Mouse (Mus musculus): ENCODE results near the gene Cuedc1.
A peak's percentile ranks its signal among the peaks of the same experiment; 100 is the strongest.
"Not testable (repeated sequence)": the region's sequence is repeated elsewhere in the genome, so short reads cannot be mapped to it uniquely, and the experiment has no call there.

Gene Cuedc1

DNA sequence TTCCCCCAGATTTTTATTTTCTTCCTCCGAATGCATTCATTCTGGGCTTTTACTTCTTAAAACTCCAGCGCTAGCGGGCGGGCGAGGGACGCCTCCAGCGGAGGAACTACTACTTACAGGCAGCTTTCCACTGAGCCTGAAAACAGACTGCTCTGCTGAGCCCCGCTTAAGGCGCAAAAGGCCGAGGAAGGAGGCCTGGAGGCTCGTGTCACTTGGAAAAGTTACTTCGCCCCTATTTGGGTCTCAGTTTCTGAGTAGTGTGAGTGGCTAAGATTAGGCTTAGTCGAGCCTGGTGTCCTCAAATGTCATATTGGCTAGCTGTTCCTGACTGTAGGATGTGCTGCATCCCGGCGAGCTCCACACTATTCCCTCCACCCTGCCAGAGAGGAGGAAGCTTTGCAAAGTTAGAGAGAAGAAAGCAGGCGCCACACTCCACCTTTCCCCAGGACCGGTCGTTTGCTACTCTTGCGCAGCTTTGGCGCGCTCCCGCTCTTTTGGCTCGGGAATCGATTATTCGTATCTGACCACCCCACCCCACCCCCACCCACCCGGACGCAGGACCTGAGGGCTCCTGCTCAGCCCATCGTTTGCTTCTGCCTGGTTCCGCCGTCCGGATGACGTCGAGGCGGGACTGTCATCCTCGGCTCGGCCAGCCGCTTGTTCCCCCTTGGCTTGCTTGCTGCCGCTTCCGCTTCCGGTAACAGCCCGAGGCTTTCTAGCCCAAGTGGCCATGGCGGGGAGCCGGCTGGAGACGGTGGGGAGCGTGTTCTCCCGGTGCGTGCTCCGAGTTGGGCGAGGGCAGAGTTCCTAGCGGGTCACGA lies 106.1 kb downstream of the Cuedc1 start, which contains the start of gene Mrps23:
Gene Mrps23 (plus strand): TSS at position 677 of the 821 bp plus-strand sequence.
- DNase-seq (ENCODE audit: low read depth, low spot score), result peak; percentile 89

DNA sequence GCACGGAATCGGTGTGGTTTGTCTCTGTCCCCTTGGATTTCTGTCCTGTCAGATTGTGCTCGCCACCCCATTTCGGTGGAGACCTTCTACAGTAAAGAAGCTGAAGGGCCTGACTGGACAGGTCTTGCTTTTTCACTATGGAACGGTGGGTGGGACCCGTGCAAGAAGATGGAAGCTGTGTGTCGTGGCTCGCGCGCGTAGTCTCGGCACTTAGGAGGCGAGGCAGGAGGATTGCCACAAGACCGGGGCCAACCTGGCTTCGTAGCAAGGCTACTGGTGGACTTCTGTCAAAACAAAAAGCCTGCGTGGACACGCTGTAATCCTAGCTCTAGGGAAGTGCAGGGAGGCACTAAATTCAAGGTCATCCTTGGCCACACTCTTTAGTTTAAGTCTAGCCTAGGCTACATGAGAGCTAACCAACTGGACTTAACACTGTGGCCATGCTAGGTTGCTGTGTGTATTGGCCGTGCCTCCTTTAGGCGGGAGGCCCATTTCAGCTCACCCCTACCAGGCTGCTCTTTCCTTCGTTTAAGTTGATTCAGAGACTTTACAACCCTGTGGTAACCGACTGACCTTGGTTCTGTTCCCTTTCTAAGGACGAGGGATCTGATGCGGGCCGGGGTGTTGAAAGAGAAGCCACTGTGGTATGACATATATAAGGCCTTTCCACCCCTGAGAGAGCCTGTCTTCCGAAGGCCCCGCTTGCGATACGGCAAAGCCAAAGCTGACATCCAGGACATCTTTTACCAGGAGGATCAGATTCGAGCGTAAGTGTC lies 106.9 kb downstream of the Cuedc1 start:
- no peak for DNase-seq (ENCODE audit: low read depth, low spot score)

- not testable (repeated sequence) for DNase-seq (ENCODE audit: low read depth, low spot score)
These were observed 108.7 kb downstream of the Cuedc1 start for GRCm38 (mm10) chr11:88206576-88206975.

DNA sequence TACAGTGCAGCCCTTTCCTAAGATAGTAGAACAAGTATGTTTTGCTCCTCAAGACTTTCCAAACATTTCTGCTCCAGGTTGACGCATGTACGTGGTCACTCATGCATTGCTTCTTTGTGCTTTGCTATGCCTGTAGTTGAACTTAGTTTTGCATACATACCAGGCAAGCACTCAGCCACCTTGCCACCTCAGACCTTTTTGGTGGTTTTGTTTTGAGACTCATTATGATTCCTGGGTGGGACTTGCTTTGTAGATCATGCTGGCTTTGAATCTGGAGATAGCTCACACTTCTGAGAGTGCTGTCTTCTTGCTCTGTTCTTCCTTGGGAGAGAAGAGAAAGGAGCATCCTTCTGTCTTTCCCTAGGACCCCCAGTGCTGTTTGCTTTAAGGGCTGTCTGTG lies 109.8 kb downstream of the Cuedc1 start:
- no peak for DNase-seq (ENCODE audit: low read depth, low spot score)

DNA sequence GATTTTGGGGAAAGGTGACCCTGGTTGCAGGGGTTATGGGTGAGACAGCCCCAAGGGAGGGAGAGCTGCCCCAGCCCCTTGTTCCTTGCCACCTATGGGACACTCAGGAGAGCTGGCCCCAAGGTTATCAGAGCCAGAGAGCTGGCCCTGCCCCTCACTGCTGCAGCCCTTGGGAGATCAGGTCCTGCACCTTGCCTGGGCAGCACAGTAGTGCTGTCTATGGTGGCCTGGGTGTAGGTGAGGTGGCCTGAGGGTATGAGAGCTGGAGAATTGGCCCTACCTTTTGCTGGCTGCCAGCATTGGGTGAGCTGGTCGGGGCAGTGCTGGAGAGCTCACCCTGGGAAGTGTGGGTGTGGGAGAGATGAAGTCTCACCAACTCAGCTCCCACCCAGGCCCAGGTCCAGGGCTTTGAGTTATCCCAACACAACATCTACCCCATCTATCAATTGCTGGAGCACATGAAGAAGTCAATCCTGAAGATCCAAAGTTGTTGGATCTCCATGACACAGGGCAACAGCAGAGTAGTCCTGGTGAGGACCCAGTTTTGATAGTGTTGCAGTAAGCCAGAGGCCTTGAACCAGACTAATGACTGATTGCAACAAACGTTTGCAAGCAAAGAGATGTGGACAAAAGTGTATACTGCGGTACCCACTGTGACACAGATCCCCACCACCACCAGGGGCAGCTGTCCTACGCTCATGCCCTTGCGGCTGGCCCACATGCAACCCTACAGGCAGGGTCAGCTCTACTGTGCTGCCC lies 114.1 kb downstream of the Cuedc1 start:
- no peak for DNase-seq (ENCODE audit: low read depth, low spot score)

- no peak for DNase-seq (ENCODE audit: low read depth, low spot score)
These were observed 115.9 kb downstream of the Cuedc1 start for GRCm38 (mm10) chr11:88213757-88214156.

DNA sequence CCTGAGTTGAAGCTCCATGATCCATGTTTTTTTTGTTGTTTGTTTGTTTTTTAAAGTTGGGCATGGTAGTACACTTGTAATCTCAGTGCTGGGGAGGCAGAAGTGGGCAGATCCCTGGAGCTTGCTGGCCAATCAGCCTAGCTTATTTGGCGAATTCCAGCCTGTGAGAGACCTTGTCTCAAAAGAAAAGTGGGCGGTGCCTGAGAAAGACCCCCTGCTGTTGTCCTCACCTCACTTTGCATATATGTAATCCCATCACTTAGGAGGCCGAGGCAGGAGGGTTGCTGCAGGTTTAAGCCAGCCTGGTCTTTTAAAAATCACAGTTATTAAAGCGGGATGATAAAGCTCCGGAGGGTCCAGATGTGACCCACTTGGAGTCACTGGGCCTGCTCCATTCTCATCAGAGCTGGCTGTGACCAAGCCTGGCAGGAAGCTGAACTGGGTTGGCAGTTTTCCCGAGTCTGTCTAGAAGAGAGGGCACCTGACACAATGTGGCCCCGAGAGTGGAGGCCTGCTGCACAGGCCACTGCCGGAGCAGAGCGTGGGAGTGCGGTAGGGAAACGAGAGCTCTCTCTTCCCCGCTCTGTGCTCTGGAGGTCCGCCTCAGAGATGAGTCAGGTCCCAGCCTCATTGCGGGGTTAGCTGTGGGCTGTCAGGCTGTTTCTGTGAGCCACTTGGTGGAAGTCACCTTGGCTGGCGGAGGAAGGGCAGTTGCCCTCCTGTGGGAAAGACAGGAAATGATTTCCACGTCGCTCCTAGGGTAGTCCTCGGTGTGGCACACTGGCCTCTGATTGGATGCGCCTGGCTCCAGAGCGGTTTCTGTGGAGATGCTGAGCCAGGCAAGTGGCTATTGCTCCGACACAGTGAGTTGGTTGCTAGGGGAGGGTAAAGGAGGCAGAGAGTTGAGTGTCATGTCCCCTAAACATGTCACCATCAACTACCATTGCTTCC lies 117.3 kb downstream of the Cuedc1 start:
- DNase-seq (ENCODE audit: low read depth, low spot score), result no peak

GRCm38 (mm10) chr11:88216231-88216685 lies 118.4 kb downstream of the Cuedc1 start:
- DNase-seq (ENCODE audit: low read depth, low spot score), result no peak

GRCm38 (mm10) chr11:88218155-88218554 lies 120.3 kb downstream of the Cuedc1 start:
- DNase-seq (ENCODE audit: low read depth, low spot score), result no peak

DNA sequence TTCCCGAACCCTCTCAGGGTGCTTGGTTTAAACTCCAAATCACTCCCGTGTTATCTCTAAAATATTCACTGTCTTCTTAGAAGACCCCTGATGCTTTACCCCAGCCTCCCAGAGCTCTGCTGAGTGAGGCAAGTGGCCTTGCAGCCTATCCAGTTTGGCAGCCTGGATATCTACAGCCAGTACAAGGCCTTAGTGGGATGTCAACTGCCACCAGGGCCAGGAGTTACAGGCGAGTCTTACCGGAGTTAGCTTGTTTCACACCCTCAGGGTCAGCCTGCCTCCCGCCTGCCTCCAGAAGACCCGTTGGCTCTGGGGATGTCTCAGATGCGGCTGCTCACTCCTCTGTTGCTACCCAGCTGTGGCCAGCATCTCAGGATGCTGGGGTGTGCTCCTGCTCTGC lies 120.7 kb downstream of the Cuedc1 start:
- no peak for DNase-seq (ENCODE audit: low read depth, low spot score)

GRCm38 (mm10) chr11:88221929-88222475 lies 124.1 kb downstream of the Cuedc1 start:
- no peak for DNase-seq (ENCODE audit: low read depth, low spot score)

DNA sequence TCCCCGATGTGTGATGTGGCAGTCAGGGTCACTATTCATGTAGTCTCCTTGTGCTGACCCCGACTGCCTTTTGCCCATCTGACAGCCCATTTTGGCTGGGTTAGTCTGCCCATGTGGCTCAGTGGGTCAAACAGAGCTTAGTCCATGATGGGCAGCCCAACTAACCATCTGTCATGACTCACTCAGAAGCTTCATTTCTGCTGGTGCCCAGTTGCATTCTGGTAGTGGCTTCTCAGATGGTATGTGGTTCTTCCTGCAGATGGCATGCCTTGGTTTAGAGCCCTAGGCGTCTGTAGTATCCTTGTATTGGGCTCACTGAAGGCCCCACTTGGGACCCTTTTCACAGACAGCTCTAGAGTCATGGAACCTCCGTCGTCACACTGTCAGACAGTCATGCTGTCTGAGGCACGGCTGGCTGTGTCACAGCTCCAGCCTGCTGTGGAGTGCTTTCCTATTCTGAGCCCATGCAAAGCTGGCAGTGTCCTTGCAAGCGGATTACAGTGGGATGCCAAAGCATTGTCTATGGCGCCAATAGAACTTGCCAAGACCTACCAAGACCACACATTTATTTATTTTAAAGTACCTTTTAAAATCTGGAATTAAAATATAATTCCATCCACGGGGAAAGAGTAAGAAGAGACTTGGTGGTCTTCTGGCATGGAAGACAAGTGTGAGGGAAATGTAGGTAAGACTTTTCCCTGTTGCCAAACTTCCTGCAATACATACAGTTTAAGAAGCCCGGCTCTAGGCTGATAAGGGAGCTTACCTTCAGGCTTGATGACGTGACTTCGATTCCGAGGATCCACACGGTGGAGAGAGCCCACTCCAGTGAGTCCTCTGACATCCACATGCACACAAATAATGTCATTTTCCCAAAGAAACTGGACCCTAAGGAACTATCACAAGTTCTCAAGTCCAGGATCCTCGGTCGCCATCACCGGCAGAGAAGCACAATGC lies 129.4 kb downstream of the Cuedc1 start:
- DNase-seq (ENCODE audit: low read depth, low spot score), result no peak

DNA sequence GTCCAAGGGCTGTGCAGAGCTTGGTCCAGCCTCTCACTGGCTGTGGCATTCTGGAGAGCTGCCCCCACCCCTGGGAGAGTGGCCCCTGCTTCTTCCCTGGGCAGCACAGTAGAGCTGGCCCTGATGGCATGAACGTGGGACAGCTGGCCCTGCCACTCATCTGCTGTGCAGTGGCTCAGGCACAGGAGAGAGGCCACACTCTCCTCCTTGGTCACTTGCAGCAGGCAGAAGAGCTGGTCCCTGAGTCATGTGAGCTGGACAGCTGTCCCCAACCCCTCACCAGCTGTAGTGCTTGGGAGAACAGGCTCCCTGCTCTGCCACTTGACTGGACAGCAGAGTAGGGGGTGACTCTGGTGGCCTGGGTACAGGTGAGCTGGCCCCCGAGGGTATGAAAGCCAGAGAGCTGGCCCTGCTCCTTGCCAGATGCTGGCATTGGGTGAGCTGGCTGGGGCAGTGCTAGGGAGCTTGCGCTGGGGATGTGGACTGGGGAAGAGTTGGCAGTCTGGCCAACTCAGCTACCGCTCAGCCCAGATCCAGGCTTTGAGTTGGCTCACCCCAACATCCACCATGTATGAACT lies 133.4 kb downstream of the Cuedc1 start:
- no peak for DNase-seq (ENCODE audit: low read depth, low spot score)

GRCm38 (mm10) chr11:88233528-88234427 lies 135.9 kb downstream of the Cuedc1 start:
- no peak for DNase-seq (ENCODE audit: low read depth, low spot score)

DNA sequence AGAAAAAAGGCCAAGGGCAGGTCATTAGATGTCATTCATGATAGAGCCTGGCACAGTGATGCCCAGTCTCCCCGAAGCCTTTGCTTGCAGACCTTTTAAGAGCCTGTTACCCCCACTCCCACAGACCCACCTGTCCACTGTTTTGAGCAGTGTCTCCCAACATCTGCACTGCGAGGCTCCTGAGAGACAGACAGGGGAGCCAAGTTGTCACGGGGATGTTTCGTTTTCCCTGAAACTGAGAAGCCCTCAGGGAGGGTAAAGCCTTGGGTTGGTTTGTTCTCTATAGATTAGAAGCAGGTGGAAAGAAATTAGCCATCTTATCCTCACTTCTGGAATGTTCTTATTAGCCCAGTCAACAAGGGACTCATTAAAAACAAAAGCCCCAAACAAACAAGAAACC lies 136.9 kb downstream of the Cuedc1 start:
- DNase-seq (ENCODE audit: low read depth, low spot score), result no peak

GRCm38 (mm10) chr11:88235221-88236203 lies 137.7 kb downstream of the Cuedc1 start:
- no peak for DNase-seq (ENCODE audit: low read depth, low spot score)

DNA sequence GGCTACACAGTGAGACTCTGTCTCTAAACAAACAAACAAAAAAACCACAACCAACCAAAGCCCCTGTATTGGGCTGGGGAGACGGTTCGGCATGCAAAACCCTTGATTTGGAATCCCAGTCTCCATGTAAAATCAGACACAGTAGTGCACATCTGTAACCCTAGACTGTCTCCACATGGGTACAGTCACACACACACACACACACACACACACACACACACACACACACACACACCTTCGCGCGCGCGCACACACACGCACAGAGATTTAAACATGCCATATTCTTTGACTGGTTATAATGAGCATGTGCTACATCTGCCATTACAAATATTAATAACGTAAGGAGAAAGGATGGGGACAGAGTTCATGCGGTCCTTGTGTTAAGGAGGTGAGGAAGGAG lies 142.4 kb downstream of the Cuedc1 start:
- no peak for DNase-seq (ENCODE audit: low read depth, low spot score)
